Mouse (Mus musculus) erythroid progenitor cell, adult 5-6 weeks (primary cell): ENCODE measurements around the gene Dnah6. TPM values are rescaled to one million over a fixed set of nuclear protein-coding genes. Genes with fewer than 3 reads are reported as not detected.

Experiments
- ATAC-seq: replicated peaks from 2 replicates; pipeline ENCODE4 v1.8.0; 2016; ENCODE audit warnings: moderate number of reproducible peaks, mild to moderate bottlenecking, moderate TSS enrichment, inconsistent platforms; ENCODE audit not compliant: poor library complexity, low FRiP score, severe bottlenecking
- total RNA-seq, 2 experiments: library from RNA; stranded (forward) in 1 of 2; stranded (reverse) in 1 of 2; fragments of 150-400 nt in 1 of 2; fragments of 186-747, 209-891 nt in 1 of 2; gene quantifications; 2 replicates each; pipeline versions ENCODE4 v1.2.3 to v1.2.4; 2015 to 2017; ENCODE audit warnings: low replicate concordance in 2 of 2

Gene Dnah6
- total RNA-seq (2015; ENCODE audit: low replicate concordance) (not detected in 2 replicates), total RNA-seq (2017; ENCODE audit: low replicate concordance) (not detected in 2 replicates)

DNA sequence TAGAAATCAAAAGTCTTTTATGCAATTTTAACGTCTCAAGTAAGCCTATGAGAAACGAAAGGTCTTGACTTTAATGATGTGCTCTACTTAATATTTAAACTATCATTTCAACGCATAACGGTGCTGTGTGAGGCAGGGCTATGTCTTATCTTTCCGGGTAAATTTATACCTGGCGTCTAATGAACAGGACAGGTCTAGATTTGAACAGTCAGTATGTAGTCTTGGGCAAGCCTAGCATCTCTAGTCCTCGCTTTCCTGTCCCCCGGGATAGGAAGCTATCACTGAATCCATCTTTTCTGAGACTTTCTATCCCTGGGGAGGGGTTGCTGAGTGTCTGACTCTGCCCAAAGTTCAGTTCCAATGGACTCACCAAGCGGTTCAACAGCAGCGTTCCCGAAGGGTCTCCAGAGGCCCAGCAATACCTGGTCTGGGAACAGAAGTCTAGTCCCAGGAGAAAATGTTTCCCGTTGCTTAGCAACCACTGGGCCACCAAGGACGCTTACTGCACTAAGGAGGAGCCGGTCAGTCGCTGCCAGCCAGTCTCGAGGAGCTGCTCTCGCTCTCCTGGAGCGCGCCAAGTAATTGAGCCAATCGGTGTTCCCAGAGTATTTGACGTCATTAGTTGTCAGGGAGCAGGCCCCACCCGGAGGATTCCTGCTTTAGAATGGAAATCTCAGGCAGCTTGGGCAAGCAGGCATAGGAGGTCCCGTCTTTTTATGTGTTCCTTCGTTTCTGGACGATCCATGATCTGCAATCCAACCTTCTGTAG is at the start of gene Dnah6:
TSS of gene Dnah6 (minus strand) at position 463 of the 769 bp plus-strand sequence.
- ATAC-seq = no peak

DNA sequence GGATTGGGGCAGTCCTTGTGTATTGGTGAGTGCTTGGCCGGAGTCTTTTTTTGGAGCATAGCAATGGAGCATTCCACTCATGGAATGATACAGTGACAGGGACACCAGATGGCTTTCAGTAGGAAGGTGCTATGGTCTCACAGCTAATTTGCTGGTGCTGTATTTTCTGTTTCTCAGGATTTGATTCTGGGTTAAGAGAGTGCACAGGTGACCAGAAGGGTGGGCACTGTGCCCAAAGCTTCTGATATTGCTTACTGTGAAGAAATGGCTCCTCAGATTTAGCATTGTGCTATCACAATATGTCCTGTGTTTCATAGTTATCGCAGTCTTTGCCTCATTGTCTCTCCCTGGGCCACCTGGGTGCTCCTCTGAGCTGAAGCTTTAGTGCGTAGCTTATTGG is 47.9 kb upstream of the Dnah6 start:
- ATAC-seq = no peak

GRCm38 (mm10) chr6:73267738-73268311 is 46.4 kb upstream of the Dnah6 start:
- no peak for ATAC-seq

GRCm38 (mm10) chr6:73264801-73265200 is 43.4 kb upstream of the Dnah6 start:
- ATAC-seq = no peak

DNA sequence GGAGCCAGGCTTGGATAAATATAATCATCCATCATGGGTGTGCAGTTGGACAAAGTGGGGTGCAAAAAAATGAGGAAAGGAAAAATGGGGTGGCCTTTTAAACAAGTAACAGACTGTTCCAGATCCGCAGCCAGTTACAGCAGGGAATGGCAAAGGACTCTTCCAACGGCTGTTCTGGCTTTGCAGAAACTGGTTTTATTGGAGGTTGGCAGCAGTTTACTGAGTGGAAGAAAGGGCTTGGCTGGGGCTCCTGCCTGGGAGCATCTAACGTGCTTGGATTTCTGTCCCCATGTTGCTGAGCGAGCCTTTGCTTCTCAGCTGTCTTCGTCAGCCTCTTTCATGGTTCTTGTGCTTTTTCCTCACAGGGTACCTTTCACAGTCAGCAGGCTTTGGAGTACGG is 38.7 kb upstream of the Dnah6 start:
- ATAC-seq = no peak

GRCm38 (mm10) chr6:73257068-73257467 is 35.6 kb upstream of the Dnah6 start:
- no peak for ATAC-seq

GRCm38 (mm10) chr6:73254307-73255228 is 33.1 kb upstream of the Dnah6 start:
- ATAC-seq = no peak

DNA sequence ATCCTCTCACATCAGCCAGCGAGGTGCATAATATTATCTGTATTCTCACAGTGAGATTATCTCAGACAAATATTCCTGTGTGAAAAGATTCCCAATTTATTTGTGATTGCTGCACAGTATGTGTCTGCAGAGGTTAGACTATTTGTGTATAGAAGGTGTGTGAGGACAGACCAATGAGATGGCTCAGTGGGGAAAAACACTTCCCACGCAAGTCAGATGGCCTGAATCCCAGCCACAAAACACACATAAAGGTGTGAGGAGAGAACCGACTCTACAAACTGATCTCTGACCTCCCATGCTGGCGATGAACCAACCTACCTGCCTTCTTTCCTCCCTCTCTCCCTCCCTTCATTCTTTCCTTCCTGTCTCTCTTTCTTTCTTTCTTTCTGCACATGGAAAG is 32.1 kb upstream of the Dnah6 start:
- no peak for ATAC-seq

DNA sequence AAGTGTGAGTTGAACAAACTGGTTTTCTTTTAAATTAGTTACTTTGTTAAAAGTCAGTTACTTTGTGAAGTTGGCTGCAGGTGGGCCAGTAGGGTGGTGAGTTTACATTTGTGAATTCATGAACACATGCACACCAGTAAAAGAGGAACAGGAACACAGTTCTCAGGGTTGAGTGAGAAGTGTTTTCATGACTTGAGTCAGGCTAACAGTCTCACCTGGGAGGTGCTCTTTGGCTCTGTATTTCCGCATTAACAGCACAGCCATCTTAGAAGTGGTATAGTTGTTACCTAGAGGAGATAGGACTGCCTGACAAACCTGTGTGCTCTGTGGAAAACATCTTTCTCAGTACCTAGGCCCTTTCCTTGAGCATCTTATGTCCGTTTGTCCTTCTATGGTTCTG is 31.6 kb upstream of the Dnah6 start:
- ATAC-seq = no peak

GRCm38 (mm10) chr6:73252396-73252795 is 30.9 kb upstream of the Dnah6 start:
- ATAC-seq = no peak

GRCm38 (mm10) chr6:73251336-73251735 is 29.9 kb upstream of the Dnah6 start:
- no peak for ATAC-seq

GRCm38 (mm10) chr6:73249851-73250250 is 28.4 kb upstream of the Dnah6 start:
- no peak for ATAC-seq

DNA sequence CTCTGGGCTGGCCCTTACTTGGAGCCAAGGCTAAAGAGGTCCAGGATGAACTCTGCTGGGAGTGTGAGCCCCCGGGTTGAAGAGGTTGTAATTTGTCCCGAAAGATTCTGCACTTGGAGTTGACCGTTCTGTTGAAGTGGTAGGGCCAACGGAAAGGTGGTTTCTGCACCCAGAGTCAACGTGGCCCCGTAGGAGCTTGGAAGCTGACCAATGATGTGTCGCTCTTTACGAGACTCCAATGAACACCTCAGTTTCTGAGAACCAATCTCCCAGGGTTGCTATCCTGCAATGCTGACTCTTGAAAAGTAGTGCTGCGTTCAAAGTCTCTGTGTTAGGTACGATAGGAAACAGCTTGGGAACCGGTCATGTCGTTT is 27.6 kb upstream of the Dnah6 start:
- ATAC-seq = no peak

GRCm38 (mm10) chr6:73248237-73249048 is 27.0 kb upstream of the Dnah6 start, which contains the start of gene Suclg1:
Gene Suclg1 (plus strand): TSS chr6:73248382.
- peak; percentile 92 for ATAC-seq

DNA sequence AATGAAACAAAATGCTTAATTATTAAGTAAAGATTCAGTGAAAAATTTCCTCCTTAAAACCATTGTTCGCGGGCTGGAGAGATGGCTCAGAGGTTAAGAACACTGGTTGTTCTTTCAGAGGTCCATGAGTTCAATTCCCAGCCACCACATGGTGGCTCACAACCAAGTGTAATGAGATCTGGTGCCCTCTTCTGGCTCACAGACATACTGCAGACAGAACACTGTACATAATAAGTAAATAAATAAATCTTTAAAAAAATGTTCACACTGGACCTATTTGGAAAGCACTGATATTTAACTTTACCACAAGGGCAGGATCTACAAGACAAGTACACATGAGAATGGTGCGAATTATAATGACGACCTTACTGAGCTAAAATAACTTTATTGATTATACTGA is 26.0 kb upstream of the Dnah6 start:
- 0 out of 2 replicates have a peak, but pooled peaks have one; percentile 50 for ATAC-seq

- no peak for ATAC-seq
These were observed 25.4 kb upstream of the Dnah6 start for GRCm38 (mm10) chr6:73246821-73247220.

GRCm38 (mm10) chr6:73235650-73236049 is 14.2 kb upstream of the Dnah6 start:
- ATAC-seq = no peak

DNA sequence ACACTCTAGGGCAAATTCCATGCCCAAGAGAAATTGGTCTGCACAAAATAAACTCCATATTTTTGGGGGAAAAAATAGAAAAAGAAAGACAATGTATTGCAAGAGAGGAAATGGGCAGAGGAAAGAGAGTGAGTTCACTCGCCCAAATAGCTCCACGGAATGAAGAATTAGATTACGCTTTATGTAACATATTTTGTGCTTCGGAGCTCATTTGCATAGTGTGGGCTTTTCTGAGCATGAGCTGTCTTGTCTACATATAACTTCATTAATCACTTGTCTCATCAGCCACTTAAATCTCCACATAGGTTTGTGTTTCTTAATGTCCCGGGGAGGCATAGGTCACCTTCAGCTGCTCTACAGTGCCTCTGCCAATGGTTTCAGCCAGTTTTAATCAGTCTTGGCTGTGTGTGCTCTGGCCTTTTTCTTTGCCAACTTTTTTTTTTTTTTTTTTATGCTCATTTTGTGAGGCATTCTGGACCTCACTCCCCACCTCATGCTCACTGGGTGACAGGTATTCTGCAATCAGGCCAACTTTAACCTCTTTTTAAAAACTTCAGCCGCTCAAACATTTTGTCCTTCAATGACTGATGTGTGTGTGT is 12.9 kb upstream of the Dnah6 start:
- ATAC-seq = no peak

- ATAC-seq = no peak
These were observed 11.8 kb upstream of the Dnah6 start for GRCm38 (mm10) chr6:73233202-73233726.
